Mouse (Mus musculus): Measurements from ENCODE around the gene Frmd5. TPM values are rescaled to one million over a fixed set of nuclear protein-coding genes. Genes with fewer than 3 reads are reported as not detected.
A peak's percentile ranks its signal among the peaks of the same experiment; 100 is the strongest.

Frmd5 gene
- polyA plus RNA-seq, 2 experiments = 0.78 to 2.2 TPM

DNA sequence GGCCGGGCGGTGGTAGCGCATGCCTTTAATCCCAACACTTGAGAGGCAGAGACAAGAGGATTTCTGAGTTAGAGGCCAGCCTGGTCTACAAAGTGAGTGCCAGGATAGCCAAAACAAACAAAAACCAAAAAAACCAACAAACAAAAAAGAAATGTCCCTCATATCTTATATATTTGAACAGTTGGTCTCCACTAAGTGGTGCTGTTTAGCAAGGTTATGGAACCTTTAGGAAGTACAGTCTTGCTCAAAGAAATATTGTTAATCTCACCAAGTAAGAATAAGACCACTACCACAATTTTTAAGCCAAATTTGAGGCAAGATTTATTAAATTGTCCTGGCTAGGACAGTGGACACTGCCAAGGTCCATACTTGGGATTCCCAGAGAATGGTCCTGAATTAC, 34.6 kb upstream of the Frmd5 start:
- TF ChIP-seq POLR2A (IDR thresholded peaks at IDR 0.05; ENCODE audit: borderline replicate concordance, extremely low read depth, insufficient read depth, insufficient read length) = no peak
- no peaks in the 10 kb centered on the region for H3K36me3 ChIP-seq (ENCODE audit: control insufficient read depth, insufficient read depth, low read length)
- DNase-seq (ENCODE audit: low spot score) (no peak), ATAC-seq (ENCODE audit: low FRiP score, low read depth) (no peak)
- no peaks in the 10 kb centered on the region for H3K27me3 ChIP-seq (ENCODE audit: control insufficient read depth, insufficient read depth, low read length)
- H3K4me1 ChIP-seq (ENCODE audit: control insufficient read depth, insufficient read depth, low read length) = no peaks in the 10 kb centered on the region
- 96% methylated on average over 3 of the region's 3 CpGs for WGBS
- H3K27ac ChIP-seq (replicated peaks; ENCODE audit: low read depth, low read length) = no peak overlapping the region
- H3K9ac ChIP-seq (ENCODE audit: low read depth, low read length, severe bottlenecking) = no peak overlapping the region
- no peaks in the 10 kb centered on the region for H3K9me3 ChIP-seq (ENCODE audit: control insufficient read depth, low read length)
- no peak overlapping the region for H3K4me3 ChIP-seq (replicated peaks; ENCODE audit: low read length)
- no peak overlapping the region for H3K4me2 ChIP-seq (replicated peaks; ENCODE audit: low read depth, low read length, severe bottlenecking)

DNA sequence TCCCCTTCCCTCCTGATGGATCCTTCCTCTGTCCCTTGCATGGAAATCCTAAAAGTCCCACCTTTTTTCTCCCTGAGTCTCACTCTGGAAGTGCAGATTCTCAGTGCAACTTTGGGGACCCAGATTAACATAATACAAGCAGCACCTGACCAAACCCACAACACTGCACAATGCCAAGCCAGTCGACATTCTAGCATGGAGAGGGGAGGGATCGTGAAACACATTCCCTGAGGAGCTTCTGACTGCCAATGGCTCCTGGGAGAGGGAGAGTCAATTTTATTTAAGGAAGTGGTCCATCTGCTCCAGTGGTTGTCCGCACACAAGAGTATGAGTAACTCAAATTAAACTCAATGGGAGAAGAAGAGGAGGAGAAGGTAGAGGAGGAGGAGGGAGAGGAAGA, 28.0 kb upstream of the Frmd5 start:
- WGBS = 36% methylated on average over 3 of the region's 3 CpGs

DNA sequence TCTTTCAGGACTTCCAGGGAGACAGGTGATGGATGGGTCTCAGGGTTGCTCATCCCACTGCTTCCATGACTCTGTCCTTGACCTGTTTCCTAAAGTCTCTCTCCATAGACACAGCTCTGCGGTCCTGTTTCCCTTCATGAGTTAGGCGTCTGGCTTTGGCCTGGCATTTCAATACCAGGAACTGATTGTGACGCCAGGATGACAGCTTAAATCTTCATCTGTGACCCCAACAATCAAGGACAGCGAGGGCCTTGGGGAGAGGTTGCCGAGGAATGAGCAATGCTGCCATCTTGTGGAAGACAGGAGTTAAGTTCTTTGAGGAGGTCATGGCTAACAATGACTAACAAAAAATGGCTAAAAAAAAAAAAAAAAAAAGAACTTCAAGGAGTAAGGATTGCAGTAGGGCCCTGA, 25.6 kb upstream of the Frmd5 start:
- H3K4me2 ChIP-seq (replicated peaks; ENCODE audit: low read depth, low read length, severe bottlenecking) = no peak overlapping the region
- ATAC-seq (ENCODE audit: low FRiP score, low read depth) (0 out of 2 replicates have a peak, but pooled peaks have one; percentile 50), DNase-seq (ENCODE audit: low spot score) (peak; percentile 15)
- no peak overlapping the region for H3K27ac ChIP-seq (replicated peaks; ENCODE audit: low read depth, low read length)
- no peaks in the 10 kb centered on the region for H3K36me3 ChIP-seq (ENCODE audit: control insufficient read depth, insufficient read depth, low read length)
- no peaks in the 10 kb centered on the region for H3K4me1 ChIP-seq (ENCODE audit: control insufficient read depth, insufficient read depth, low read length)
- H3K9ac ChIP-seq (ENCODE audit: low read depth, low read length, severe bottlenecking) = no peak overlapping the region
- no peaks in the 10 kb centered on the region for H3K9me3 ChIP-seq (ENCODE audit: control insufficient read depth, low read length)
- no peak for TF ChIP-seq POLR2A (IDR thresholded peaks at IDR 0.05; ENCODE audit: borderline replicate concordance, extremely low read depth, insufficient read depth, insufficient read length)
- 9% methylated on average over 5 of the region's 5 CpGs for WGBS
- no peak overlapping the region for H3K4me3 ChIP-seq (replicated peaks; ENCODE audit: low read length)
- no peaks in the 10 kb centered on the region for H3K27me3 ChIP-seq (ENCODE audit: control insufficient read depth, insufficient read depth, low read length)

More for the DNA sequence above, 28.0 kb upstream of the Frmd5 start:
- Histone ChIP-seq H3K4me1 (ENCODE audit: control insufficient read depth, insufficient read depth, low read length) (no peaks in the 10 kb centered on the region), H3K27ac (replicated peaks; ENCODE audit: low read depth, low read length) (no peak overlapping the region), H3K9me3 (ENCODE audit: control insufficient read depth, low read length) (no peaks in the 10 kb centered on the region), H3K4me3 (replicated peaks; ENCODE audit: low read length) (no peak overlapping the region), H3K4me2 (replicated peaks; ENCODE audit: low read depth, low read length, severe bottlenecking) (no peak overlapping the region), H3K27me3 (ENCODE audit: control insufficient read depth, insufficient read depth, low read length) (no peaks in the 10 kb centered on the region), H3K36me3 (ENCODE audit: control insufficient read depth, insufficient read depth, low read length) (no peaks in the 10 kb centered on the region), H3K9ac (ENCODE audit: low read depth, low read length, severe bottlenecking) (no peak overlapping the region)
- no peak for TF ChIP-seq POLR2A (IDR thresholded peaks at IDR 0.05; ENCODE audit: borderline replicate concordance, extremely low read depth, insufficient read depth, insufficient read length)
- ATAC-seq (ENCODE audit: low FRiP score, low read depth) (no peak), DNase-seq (ENCODE audit: low spot score) (no peak)

DNA sequence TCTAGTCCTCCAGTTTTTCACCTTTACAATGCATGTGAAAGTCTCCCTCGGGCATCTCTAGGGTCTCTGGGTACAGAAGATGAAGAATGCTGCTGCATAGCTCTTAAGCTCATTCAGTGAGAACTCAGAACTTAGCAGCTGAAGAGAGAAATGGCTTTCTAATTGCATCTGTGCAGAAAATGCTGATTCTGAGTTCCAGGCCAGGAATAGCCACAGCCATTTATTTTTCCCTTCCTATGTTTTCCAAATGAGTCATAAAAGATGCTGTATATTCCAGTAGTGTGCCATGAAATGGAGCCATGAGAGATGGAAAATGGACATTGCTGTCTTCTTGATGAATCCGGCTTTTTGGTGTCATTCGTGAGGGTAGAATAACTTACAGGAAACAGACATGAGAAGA, 21.5 kb upstream of the Frmd5 start:
- no peak for TF ChIP-seq POLR2A (IDR thresholded peaks at IDR 0.05; ENCODE audit: borderline replicate concordance, extremely low read depth, insufficient read depth, insufficient read length)
- no peak overlapping the region for H3K4me3 ChIP-seq (replicated peaks; ENCODE audit: low read length)
- H3K36me3 ChIP-seq (ENCODE audit: control insufficient read depth, insufficient read depth, low read length) = no peaks in the 10 kb centered on the region
- no peak overlapping the region for H3K9ac ChIP-seq (ENCODE audit: low read depth, low read length, severe bottlenecking)
- H3K4me2 ChIP-seq (replicated peaks; ENCODE audit: low read depth, low read length, severe bottlenecking) = no peak overlapping the region
- WGBS = 79% methylated on average over 3 of the region's 3 CpGs
- ATAC-seq (ENCODE audit: low FRiP score, low read depth) (no peak), DNase-seq (ENCODE audit: low spot score) (no peak)
- no peaks in the 10 kb centered on the region for H3K9me3 ChIP-seq (ENCODE audit: control insufficient read depth, low read length)
- no peaks in the 10 kb centered on the region for H3K27me3 ChIP-seq (ENCODE audit: control insufficient read depth, insufficient read depth, low read length)
- H3K4me1 ChIP-seq (ENCODE audit: control insufficient read depth, insufficient read depth, low read length) = no peaks in the 10 kb centered on the region
- no peak overlapping the region for H3K27ac ChIP-seq (replicated peaks; ENCODE audit: low read depth, low read length)

DNA sequence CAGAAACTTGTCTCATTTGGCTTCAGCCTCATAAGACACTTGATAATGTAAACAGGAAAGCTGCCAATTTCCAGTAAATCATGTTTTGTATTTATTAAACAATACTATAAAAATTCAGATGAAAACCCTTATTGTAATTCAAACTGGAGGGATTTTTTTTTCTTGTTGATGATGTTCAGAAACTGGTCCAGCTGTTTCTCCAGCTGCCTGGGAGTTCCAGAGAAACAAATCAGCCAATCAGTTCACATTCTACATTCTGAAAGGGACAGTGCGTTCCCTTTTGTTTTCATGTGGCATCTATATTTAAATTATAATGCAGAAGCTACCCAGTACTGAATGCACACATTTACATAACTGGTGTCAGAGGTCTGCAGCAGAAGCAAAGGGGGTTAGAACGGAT, 19.3 kb upstream of the Frmd5 start:
- H3K4me1 ChIP-seq (ENCODE audit: control insufficient read depth, insufficient read depth, low read length) = no peaks in the 10 kb centered on the region
- H3K36me3 ChIP-seq (ENCODE audit: control insufficient read depth, insufficient read depth, low read length) = no peaks in the 10 kb centered on the region
- no peak for ATAC-seq (ENCODE audit: low FRiP score, low read depth)
- 60% methylated on average over 2 of the region's 2 CpGs for WGBS
- no peak overlapping the region for H3K9ac ChIP-seq (ENCODE audit: low read depth, low read length, severe bottlenecking)
- H3K27ac ChIP-seq (replicated peaks; ENCODE audit: low read depth, low read length) = no peak overlapping the region
- H3K9me3 ChIP-seq (ENCODE audit: control insufficient read depth, low read length) = no peaks in the 10 kb centered on the region
- no peak overlapping the region for H3K4me2 ChIP-seq (replicated peaks; ENCODE audit: low read depth, low read length, severe bottlenecking)
- no peak for TF ChIP-seq POLR2A (IDR thresholded peaks at IDR 0.05; ENCODE audit: borderline replicate concordance, extremely low read depth, insufficient read depth, insufficient read length)
- no peak for DNase-seq (ENCODE audit: low spot score)
- H3K27me3 ChIP-seq (ENCODE audit: control insufficient read depth, insufficient read depth, low read length) = no peaks in the 10 kb centered on the region
- no peak overlapping the region for H3K4me3 ChIP-seq (replicated peaks; ENCODE audit: low read length)

DNA sequence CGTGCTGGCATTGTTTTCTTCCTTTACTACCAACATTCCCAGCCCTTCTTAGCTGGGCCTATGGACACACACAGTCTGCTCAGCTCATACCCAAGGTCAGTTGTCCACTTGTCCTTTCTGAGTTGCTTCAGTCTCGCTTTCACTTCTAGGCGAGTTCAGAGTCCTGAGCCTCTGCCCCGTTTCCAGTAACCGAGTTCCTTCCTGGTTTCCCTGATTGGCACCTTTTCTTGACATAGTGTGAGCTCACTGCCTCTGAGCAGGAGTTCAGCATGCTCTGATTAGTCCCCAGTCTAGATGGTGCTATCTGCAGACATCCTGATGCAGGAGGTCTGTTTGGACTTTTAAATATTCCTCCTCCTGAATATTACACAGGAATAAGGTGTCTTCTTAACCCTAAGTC, 17.8 kb upstream of the Frmd5 start:
- H3K4me3 ChIP-seq (replicated peaks; ENCODE audit: low read length) = no peak overlapping the region
- no peaks in the 10 kb centered on the region for H3K4me1 ChIP-seq (ENCODE audit: control insufficient read depth, insufficient read depth, low read length)
- no peaks in the 10 kb centered on the region for H3K36me3 ChIP-seq (ENCODE audit: control insufficient read depth, insufficient read depth, low read length)
- no peak overlapping the region for H3K9ac ChIP-seq (ENCODE audit: low read depth, low read length, severe bottlenecking)
- WGBS = 66% methylated on average over 5 of the region's 5 CpGs
- H3K4me2 ChIP-seq (replicated peaks; ENCODE audit: low read depth, low read length, severe bottlenecking) = no peak overlapping the region
- H3K27me3 ChIP-seq (ENCODE audit: control insufficient read depth, insufficient read depth, low read length) = no peaks in the 10 kb centered on the region
- no peaks in the 10 kb centered on the region for H3K9me3 ChIP-seq (ENCODE audit: control insufficient read depth, low read length)
- H3K27ac ChIP-seq (replicated peaks; ENCODE audit: low read depth, low read length) = no peak overlapping the region
- ATAC-seq (ENCODE audit: low FRiP score, low read depth) (no peak), DNase-seq (ENCODE audit: low spot score) (no peak)
- TF ChIP-seq POLR2A (IDR thresholded peaks at IDR 0.05; ENCODE audit: borderline replicate concordance, extremely low read depth, insufficient read depth, insufficient read length) = no peak

Data from limb, embryonic 14.5 days (tissue).